Mouse (Mus musculus) lung, postnatal 14 days (tissue): ENCODE results near the gene Rnd3.
A peak's percentile ranks its signal among the peaks of the same experiment; 100 is the strongest.

Experiments
- DNase-seq: peaks from one replicate; pipeline ENCODE4 v3.0.0; 2021

The Rnd3 gene

GRCm38 (mm10) chr2:51148975-51149374 lies at the start of gene Rnd3:
Gene Rnd3 (minus strand): TSS chr2:51149111.
- DNase-seq, result peak; percentile 97

DNA sequence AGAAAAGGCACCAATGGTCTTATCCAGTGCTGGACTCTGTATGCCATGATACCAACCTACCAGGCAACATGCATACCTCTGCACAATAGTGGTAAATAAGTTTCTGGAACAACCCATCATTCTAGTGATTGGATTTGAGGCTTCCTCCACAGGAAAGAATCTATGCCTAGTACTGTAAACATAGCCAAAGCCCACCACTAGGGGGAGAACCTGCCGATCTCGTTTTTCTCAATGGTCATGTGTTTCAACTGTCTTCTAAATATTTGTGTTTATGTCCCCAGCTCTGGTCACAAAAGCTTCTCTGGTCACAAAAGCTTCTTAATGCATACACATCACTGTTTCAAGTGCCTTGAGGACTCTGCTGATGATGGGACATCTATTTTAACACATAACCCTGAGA lies 43.4 kb upstream of the Rnd3 start:
- peak; percentile 5 for DNase-seq

GRCm38 (mm10) chr2:51185762-51186161 lies 36.9 kb upstream of the Rnd3 start:
- no peak for DNase-seq

GRCm38 (mm10) chr2:51182990-51183389 lies 34.1 kb upstream of the Rnd3 start:
- DNase-seq, result no peak

- DNase-seq, result no peak
These were observed 32.5 kb upstream of the Rnd3 start for GRCm38 (mm10) chr2:51181376-51181775.

GRCm38 (mm10) chr2:51179096-51179495 lies 30.2 kb upstream of the Rnd3 start:
- DNase-seq, result no peak

- DNase-seq, result no peak
These were observed 28.7 kb upstream of the Rnd3 start for GRCm38 (mm10) chr2:51177615-51178014.

DNA sequence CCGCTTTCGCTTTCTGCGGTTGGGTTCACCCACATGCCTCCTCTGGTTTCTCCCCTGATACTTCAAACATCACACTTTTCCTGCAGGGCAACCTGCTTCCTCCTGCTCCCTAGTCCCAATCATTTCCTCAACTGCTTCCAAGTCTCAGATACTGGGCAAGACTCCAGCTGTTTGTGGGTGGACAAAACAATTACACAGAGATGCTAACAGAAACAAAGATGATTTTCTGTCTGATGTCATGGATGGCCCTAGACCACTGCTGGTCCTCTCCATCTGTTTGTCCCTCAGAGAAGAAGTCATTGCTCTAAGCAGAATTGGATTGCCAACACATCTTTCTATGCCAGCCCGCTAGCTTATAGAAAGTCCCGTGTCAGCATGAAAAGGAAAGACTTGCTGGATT lies 26.4 kb upstream of the Rnd3 start:
- DNase-seq, result peak; percentile 2

GRCm38 (mm10) chr2:51161110-51161509 lies 12.2 kb upstream of the Rnd3 start:
- DNase-seq, result no peak

GRCm38 (mm10) chr2:51148454-51148853 lies 457 bp downstream of the Rnd3 start:
- peak; percentile 48 for DNase-seq

DNA sequence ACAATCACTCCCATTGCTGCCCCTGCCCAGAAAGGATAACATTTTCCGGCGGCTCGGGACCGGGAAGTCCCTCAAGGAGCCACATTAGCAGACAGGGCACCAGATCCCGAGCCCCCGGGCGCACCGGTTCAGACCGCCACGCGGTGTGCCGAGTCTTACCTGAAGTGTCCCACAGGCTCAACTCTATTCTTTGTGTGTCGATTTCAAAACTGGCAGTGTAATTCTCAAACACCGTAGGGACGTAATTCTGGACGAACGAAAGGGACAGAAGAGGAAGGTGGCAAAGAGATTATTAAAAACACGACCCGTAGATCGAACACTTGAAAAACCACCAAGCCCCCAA lies 875 bp downstream of the Rnd3 start:
- DNase-seq, result no peak

- DNase-seq, result peak; percentile 83
These were observed 1.4 kb downstream of the Rnd3 start for GRCm38 (mm10) chr2:51147318-51148064.

- peak; percentile 75 for DNase-seq
These were observed 2.0 kb downstream of the Rnd3 start for GRCm38 (mm10) chr2:51146871-51147317.

- peak; percentile 49 for DNase-seq
These were observed 3.0 kb downstream of the Rnd3 start for GRCm38 (mm10) chr2:51145838-51146470.

- peak; percentile 23 for DNase-seq
These were observed 4.4 kb downstream of the Rnd3 start for GRCm38 (mm10) chr2:51144380-51145120.

GRCm38 (mm10) chr2:51142422-51142821 lies 6.5 kb downstream of the Rnd3 start:
- DNase-seq, result no peak

DNA sequence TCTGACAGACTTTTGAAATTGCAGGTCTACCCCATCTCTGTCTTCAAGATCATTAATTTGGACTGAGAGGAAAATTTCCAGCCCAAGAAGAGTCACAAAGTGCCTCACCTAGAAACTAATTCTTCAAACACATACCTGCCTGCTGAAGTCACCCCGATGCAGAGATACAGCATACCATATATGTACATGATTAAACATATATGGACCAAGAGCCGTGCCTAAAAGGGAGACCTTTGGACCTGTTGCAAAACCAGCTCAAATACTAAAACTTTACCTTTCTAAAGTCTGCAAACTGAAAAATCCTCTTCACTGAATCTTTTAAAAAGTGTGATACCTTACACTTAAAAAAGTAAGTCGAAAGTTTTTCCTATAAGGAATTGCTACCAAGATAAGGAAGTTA lies 7.6 kb downstream of the Rnd3 start:
- no peak for DNase-seq

DNA sequence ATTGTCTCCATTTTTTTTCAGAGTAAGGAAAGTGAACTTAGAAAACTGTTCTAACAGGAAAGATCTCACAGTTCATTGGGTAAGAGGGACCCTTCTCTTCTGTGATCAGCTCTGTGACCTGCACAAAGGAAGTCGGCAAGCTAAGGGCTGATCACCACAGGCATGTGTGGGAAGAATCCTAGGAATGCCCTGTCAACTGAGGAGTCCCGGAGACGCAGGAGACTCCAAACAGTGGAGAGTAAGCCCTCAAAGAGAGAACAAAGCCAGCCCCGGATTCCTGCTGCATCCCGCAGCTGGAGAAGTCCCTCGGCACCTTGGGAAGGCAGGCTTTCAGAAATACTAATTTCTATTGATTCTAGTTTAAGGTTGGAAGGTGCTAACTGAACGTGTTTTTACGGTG lies 8.4 kb downstream of the Rnd3 start:
- DNase-seq, result peak; percentile 27

DNA sequence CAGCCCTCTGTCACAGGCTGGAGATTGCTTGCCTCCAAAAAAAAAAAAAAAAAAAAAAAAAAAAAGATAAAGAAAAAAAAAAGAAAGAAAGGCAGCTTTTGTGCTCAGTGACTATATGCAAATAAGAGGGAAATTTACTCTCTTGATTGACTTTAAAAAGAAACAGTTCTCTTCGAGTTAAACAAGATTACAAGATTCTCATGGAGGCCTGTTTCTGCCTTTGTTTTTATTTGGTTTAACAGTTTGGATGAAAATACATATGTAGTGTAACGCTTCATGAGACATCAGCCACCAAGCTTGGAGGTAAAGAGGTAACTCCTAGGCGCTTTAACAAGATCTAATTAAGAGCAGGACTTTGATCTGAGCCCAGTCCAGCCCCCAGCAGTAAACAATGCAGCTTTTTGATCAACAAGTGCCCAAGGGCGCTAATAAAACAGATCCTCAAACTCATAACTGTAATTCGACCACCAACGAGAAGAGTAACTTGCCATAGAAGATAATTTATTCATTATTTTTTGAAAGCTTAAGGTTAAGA lies 8.9 kb downstream of the Rnd3 start:
- no peak for DNase-seq

GRCm38 (mm10) chr2:51139218-51139911 lies 9.5 kb downstream of the Rnd3 start:
- DNase-seq, result peak; percentile 54

DNA sequence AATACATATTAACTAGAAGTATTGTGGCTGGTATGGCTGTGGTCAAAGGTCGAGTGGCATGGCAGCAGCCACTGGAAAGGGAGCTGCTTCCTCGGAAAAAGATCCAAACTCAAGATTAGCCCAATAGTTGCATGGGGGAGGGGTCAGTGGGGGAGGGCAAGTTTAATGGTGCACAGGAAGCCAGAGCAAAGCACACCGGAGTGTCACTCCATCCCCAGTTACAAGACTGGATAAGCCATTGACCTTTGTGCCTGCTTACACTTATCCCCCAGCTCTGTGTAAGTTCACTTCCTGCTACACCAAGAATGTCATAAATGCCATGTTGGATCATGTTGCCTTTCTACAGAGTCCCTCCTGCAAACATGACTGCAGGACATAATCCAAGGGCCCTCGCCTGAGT lies 11.2 kb downstream of the Rnd3 start:
- DNase-seq, result no peak

DNA sequence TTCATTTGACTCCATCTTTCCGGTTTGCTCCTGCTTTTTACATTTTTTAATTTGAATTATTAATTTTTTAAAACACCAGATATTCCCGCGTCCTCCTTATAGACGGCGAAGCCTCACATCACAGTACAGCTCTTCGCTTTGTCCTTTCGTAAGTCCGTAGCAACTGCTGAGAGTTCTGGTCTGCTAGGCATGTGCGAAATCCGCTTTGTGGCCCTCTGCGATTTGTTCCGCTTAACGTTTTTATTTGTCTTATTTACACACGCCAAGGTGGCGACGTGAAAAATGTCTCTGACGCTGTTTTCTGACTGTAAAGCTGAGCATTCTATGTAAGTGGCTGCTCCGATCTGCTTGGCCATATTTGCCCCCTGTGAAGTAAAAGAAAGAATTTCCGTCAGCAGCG lies 16.7 kb downstream of the Rnd3 start:
- DNase-seq, result no peak

DNA sequence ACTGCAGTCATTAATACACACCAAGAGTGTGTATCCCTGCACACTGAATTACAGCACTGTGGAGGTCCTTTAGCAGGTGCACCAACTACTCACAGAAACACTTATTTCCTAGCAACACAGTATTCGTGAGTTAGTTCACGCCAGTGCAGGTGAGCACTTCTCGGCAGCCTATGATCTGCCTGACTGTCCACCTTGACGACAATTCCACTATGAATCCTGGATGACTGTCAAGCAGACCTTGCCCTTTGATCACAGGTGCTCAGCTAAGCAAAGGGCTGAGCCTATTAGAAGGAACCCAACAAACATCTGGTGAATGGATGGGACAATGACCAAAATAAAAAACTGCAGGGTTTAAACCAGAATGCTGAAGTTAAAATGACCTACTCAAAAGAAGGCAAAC lies 20.8 kb downstream of the Rnd3 start:
- DNase-seq, result no peak
